Mouse (Mus musculus) spleen, embryonic (tissue): ENCODE measurements around the gene Pcnx4.

Experiments used
- CTCF ChIA-PET: fragments of 350-600 bp; sonication (Branson Sonifier 250); formaldehyde crosslinking; loops from one replicate; lab custom pipeline; 2022; lab: Charles Lee

The Pcnx4 gene

DNA sequence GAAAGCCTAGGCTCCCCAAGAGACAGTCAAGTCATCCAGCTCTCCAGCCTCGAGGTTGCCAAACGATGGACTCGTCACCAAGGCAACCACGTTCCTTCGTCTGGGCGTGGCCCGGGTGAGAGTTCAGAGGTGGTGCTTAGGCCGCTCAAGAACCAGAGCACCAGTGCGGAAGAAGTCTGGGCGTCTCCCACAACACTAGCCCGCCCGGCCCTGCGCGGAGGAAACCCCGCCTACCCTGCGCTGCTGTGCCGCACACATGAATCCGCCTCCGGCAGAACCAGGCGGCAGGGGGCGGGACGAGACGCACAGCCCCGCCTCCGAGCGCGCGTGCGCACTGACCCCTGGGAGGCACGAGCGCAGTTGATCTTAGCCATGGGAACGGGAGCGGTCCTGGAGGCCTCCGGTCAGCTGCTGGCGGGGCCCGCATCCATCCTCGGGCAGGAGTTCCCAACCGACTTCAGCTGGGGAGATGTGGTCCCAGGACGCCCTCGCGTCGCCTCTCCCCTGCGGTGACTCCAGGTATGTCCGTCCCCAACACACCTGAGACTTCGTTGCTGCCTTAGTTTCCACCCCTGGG is at the start of gene Pcnx4:
TSS of gene Pcnx4 (plus strand) at position 363 of the 577 bp plus-strand sequence.
- CTCF ChIA-PET: no interaction called here

DNA sequence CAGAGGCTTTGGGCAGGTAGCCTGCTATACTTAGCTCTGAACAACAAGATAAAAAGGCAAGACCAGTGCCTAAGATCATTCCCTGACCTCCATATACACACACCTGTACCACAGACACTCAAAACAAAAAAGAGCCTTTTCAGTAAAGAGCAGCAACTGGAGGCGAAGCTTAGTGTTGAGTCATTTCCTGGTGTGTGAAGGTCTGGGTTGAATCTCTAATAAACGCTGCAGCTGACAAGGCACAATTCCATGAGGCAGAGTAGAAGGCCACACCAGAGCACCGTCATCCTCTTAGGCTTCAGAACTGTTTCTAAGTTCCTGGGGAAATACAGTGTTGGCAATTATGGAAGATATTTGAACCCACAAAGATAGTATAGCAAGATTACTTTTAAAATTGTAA is 48.7 kb upstream of the Pcnx4 start:
- CTCF ChIA-PET: no interaction called here

DNA sequence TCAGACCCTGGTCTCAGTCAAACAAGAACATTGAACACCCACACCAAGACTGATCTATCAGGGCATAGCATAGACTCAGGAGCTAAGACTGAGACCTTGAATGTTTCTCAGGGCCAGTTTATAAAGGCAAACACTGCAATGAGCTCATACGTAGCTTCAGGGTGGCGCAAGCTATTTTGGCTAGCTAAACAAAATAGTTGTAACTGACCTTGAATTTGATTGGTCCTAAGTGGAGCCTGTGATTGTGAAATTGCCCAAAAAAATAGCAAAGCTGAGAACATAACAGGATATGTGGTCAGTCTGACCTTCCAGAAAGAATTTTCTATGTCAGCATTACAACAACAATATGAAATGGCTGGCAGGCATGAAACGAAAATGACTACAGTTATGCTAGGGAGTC is 46.2 kb upstream of the Pcnx4 start:
- CTCF ChIA-PET: no interaction called here

DNA sequence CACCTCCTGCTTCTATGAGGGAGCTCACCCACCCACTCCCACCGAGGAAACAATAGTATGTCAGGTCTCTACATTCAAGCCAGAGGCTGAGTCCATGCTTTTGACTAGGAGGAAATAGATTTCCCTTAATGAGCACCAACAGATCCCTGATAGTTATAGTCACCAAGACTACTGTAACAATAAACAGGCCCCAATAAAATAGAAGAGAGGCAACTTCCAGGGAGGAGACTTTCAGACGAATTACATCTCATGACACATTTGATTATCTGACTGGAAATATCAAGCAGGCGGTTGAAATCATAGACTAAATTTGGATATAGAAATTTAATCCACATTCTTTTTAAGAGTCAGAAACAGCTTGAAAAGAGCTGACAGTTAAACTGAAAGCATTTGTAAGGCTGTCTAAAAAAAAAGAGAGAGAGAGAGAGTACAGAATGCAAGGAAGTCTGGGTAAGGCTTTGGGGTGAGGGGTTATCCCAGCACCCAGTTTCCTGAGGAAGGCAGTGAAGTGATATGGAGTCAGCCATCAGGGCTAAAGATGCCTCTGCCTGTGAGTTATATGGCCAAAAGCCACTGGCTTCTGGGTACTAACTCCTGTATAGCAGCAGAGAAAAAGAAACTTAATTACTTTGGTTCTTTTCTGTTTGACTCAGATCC is 45.0 kb upstream of the Pcnx4 start:
- CTCF ChIA-PET: no interaction called here

DNA sequence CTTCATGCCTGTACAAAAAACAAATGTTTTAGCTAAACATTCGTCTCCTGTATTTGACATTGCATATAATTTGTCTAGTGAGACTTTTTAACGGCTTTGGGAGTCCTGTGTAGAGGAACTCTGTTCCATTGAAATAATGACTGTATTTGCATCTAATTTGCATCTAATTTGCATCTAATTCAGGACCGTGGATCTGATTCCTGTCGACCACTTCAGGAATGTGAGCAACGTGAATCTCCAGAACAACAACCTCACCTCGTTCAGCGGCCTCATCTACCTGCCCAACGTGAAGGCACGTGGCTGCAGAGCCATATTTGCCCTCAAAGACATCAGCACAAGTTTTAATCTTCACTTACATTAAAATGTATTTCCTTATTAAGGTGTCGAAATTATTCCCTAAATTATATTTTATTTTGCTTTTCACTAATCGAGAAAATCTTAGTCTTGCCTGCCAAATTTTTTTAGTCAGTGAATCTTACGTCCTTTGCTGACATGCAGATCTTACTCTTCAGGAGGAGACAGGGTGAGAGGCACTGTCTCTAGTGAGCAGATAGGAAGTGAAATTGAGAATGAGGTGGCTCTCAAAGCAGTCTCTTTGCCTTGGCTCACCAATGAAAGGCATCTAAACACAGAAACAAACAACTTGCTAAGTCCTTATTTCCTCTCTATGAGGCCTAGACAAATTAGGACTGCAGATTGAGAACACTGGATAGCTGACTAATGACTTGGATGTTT is 39.1 kb upstream of the Pcnx4 start:
- CTCF ChIA-PET: no interaction called here

DNA sequence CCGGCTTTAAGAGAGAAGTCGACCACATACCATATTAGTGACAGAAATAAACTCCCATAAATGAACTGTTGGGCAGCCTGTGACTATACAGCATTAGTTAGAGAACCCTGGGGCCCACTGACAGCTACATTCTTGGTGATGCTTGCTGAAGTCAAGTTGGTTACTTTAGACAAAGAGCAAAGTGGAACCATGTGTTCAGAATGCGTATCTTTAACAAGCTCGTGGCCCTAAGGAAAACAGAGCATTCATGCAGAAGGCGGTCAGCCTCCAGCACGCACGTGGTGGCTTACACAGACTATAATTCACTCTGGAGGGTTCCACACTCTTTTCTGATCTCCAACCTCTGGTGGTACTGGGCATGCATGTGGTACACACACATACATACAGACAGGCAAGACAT is 26.6 kb upstream of the Pcnx4 start:
- CTCF ChIA-PET: no interaction called here

DNA sequence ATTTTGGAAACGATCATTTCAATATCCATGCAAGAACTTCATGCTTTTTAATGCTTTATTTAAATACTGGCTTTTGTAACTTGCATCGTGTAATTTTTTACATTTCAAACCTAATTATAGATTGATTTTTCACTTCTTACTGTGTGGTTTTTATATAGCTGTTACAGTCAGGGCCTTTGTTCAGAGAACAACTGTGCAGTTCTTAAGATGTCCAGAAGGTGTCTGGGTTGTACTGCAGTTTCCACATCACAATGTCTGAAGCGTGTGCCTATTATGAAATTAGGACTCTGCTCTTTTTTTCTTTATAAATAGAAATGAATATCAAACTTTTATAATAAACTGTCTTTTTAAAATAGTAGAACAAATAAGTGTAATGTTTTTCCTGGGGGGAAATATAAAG is 20.7 kb upstream of the Pcnx4 start:
- CTCF ChIA-PET: no interaction called here

DNA sequence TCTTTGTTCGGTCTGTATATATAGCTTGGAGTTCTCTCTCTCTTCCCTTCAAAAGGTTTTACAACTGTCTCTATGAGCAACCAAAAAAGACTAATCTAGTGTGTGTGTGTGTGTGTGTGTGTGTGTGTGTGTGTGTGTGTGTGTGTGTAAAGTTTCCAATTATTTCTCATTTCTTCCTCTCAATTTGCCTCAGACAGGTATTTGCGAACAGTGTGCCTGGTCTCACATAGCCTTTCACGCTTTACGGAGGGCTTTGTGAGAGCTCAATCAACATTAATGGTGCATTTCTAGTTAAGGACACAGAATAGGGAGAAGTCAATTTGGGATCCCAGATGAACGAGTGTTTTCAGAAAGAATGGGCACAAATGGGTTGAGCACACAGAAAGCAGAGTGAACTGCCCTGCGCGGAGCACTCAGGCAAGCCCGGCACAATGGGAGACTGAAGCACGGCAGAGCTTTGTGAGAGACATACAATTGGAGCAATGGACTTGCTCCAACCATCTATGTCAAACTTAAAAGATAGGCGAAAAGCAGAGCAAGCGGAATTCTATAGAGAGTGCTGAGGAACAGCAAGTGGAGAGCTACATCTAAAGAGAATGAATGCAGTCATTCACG is 18.0 kb upstream of the Pcnx4 start:
- CTCF ChIA-PET: no interaction called here

DNA sequence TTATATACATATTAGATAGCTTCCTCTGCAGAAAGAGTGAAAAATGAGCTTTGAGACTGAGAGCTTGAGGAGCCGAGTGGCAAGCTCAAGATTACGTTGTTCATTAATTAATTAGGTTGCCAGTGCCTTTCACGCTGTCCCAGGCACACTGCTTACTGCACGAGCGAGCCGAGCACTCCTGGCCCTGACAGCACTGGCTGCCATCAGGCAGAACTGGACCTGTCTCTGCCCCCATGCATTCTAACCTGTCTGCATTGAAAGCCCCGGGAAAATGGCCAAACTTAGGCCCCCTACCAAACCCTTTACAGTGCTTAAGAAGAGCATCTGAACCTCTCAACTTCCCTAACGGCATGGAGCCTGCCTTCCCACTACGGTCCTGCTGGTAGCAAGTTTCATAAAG is 16.8 kb upstream of the Pcnx4 start:
- CTCF ChIA-PET: no interaction called here

DNA sequence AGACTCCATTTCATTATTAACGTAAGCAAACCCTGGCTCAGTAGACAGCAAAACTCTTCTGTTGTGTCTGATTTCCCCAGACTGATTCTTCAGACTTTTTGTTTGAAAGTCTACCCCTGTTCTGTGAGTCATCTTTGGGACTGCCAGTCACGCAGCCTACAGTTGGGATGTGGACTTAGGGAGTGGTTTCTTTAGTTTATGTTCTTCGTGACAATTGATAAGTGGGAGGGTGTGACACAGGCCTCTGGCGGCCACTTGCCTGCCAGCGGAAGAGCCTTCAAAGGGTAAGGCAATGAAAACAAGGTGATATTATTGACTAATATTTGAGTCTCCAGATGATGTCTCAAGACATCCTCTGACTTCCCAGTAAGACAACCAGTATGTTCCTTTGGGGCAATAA is 16.3 kb upstream of the Pcnx4 start:
- CTCF ChIA-PET: no interaction called here

DNA sequence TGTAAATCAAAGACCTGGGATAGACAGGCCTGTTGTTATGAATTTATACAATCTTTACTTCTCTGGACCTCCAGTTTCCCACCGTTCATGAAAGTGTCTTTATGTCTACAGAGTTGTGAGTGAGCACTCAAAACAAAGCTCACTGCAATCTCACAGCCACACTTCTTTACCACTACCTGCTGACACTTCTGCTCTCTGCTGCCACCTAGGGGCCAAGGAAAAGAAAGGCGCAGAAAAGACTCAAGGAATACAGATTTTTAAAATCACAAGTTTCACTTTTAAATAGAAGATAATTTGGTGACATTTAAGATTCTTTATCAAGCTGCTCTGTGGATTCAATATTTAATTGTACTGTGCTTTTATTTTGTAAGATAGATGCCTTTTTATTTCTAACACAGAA is 15.5 kb upstream of the Pcnx4 start:
- CTCF ChIA-PET: interaction anchor here (1.2 kb wide), 1 partner anchor 164 kb away, joined by 4 read pairs; no protein-coding TSS in a partner anchor

DNA sequence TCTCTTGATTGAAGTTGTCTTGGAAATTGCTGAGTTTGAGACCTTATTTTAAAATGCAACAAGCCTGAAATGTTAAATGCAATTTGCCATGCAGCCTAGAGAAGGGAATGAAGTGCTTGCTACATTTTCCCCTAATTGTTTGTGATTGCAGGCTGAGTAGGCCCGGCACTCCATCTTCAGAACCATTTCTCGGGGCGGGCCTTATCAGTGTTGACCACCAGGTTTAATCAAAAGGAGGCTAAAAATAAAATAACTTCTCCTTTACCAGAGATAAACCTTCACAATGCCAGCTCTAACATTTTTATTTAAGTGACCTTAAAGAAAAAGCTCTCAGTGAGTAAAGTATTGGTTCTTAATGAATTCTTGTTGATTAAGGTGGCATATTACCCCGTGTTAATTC is 10.6 kb upstream of the Pcnx4 start:
- CTCF ChIA-PET: no interaction called here

DNA sequence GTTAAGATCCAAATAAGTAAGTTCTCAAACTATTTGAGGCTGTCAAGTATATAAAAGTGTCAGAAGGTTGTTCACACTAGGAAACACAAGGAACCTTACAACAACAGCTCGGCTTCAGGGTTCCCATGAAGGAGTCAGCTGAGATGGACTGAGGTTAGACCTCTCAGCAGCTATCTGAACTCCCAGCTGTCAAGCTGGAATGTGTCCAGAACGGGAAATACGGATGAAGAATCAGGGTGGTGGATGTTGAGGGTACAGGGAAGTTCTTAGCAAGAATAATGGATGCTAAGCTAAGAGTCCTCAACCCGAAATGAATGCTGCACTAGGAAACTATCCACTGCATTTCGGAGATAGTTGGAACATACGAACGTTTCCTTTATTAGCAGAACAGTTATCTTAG is 3.9 kb upstream of the Pcnx4 start:
- CTCF ChIA-PET: no interaction called here

DNA sequence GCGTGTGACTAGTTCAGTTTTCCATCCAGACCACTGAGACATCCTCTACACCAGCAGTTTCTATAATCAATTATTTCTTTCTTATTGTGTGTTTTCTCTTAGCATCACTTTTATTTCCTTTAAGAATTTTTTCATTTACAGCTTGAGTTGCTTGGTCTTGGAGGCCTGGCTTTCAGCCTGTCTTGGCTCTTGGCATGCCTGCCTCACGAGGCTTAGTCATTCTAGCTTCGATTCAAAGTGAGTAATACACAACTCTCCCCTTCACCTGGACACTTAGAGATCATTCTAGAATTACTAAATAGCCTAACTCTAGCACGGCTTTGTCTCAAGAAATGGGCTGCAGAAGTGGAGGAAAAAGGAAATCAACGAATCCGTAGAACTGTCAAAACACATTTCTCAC is 2.2 kb upstream of the Pcnx4 start:
- CTCF ChIA-PET: no interaction called here

DNA sequence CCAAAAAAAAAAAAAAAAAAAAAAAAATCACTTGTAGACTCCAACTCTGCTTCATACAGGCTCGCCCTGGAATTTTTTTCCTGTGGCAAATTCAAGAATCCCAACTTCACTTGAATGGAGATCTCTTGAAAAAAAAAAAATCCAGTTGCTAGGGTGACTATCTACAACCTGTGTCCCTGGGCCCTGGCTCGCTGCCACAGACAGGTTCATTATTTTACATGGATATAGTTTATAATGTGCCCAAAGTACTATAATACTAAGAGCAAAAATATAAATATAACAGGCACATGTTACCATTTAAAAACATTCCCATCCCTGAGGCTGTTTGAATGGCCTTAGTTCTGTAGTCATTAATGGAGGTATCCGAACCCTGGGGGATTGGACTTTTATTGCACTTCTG is 584 bp upstream of the Pcnx4 start:
- CTCF ChIA-PET: no interaction called here

DNA sequence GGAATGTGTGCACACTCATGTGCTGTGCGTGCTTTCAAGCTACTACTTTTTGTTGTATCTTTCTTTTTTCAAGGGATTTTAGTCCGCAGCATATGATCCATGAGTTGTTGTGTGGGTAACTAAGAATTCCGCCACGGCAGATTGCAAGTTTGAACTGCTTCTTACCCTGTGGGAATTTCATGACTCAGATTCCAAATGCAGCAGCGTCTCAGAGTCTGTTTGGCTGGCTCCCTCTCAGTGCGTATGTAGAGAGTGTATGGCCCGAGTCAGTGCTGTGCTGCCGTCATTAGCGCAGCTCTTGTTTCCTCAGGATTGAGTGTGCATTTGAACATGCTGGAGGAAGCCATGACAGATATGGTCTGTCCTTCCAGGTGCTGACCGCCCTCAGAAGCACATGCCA is 2.4 kb downstream of the Pcnx4 start:
- CTCF ChIA-PET: no interaction called here

DNA sequence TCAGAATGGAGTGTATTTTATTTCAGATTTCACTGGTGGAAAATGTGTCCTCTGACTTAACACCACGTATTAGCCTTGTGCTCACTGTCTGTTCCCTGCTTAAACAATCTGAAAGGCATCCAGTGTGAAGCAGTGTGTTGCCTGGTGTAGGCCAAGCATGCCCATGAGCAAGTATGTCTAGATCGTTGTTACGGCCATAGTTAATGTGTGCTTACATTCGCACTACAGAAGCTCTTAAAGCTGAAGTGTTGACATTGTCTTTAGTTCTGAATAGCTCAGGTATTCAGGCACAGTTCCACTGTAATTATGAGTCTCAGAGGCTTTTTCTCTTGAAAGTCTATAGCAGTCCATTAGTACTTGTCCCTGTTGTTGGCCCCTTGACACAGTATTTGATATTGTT is 18.2 kb downstream of the Pcnx4 start:
- CTCF ChIA-PET: no interaction called here

DNA sequence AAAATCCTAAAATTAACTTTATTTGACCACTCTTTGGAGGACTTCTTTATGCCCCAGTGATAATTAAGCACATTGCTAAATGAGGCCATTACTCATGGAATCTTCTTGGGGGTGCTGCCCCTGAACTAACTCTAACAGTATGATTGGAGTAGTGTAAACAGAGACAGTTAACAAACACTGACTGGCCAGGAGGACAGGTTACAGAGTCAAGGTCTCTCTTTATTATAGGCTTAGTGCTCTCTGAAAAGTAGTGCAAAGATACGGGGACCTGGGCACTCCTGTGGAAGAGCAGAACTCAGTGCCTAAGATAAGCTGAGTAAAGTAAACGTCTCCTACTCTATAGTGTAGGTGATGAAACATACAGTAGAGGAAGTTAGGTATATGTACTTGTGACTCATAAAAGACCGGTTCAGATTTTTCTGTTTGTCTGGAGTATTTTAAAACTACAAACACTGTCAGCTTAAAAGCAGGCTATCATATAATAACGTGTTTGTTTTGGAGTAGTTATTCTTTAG is 28.2 kb downstream of the Pcnx4 start:
- CTCF ChIA-PET: no interaction called here

DNA sequence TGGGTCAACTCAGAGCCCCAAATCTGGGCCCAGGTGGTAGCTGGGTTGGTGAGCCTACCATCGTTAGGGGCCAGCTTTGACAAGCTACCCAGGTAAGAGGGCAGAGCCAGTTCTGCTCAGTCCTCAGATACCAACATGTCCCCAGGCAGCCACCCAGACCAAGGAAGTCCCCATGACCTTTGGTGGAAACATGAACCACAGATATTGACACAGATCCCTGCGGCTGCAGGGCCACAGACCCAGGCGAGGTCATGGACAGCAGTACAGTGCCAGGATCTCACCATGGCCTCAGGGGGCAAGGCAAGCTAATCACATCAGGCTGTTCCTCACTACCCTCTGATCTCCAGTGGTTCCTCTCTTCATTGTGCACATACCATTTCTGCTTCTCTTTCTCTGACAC is 45.8 kb downstream of the Pcnx4 start:
- CTCF ChIA-PET: no interaction called here

DNA sequence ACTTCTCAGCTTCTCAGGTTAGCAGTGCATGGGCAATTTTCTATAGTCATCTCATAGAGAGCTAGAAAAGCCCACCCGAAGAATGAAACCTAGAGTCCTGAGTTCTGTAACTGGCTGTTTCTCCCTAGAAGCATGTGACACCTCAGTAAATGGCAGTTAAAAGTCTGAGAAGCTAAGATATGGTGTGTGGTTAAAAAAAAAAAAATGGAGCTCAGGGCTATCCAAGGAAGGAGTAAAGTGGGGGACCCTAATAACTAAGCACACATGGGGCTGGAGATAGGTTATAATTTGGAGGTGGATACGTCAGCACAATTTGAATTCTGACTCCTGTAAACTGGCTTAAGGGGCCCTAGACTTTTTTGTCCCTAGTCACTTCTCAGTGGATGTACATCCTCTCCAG is 46.9 kb downstream of the Pcnx4 start:
- CTCF ChIA-PET: no interaction called here

DNA sequence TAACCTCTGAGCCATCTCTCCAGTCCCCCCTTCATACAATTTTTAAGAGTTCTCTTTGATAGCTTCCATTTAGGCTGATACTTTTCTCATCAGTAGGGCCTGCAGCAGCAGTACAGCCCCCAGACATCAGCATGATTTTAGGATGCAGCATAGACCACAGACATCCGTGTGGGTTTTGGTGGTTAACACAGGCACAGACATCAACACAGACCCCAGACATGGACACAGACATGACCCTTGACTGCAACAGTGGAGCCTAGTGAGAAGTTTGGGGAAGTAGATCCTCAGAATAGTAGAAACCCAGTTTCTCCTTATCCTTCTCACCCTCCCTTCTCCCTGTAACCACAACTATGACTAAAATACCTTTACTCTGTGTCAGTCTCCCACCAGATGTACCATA is 49.2 kb downstream of the Pcnx4 start:
- CTCF ChIA-PET: no interaction called here

DNA sequence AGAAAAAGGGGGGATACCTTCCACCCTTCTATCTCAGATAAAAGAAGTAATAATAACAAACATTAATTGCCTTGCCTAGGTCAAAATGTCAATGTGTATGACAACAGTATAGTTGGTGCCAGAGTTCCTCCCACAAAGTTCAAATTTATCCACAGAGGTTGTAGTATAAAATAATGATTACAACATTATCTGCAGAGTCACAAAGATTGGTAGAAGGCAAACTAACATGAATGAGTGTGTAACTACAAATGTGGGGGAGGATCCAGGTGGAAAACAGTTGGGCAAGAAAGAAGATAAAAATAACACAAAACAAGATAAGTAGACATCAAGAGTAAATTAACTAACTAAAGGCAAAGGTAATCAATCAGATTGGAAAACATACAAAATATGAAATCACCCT is 56.8 kb downstream of the Pcnx4 start:
- CTCF ChIA-PET: no interaction called here

DNA sequence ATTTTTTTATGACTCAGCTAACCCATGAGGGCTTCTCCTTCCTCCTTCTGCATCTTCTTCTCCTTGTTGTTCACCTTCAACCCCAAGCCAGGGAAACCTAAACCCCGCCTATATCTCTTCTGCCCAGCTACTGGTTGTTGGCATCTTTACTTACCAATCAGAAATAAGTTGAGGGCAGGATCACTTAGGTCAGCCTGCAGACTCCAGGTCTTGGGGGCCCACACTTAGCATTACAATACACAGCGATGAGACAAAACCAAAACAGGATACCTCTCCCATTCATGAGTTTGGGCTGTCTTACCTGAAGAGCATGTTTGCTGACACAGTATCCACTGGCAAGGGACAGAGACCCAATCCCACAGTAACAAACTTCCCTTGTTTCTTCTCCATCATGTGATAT is 57.8 kb downstream of the Pcnx4 start:
- CTCF ChIA-PET: no interaction called here
